Mouse (Mus musculus) heart, postnatal 10 days (tissue): ENCODE data around the gene Olfr1477. TPM values are rescaled to one million over a fixed set of nuclear protein-coding genes. Genes with fewer than 3 reads are reported as not detected.
"Not testable (repeated sequence)": the region's sequence is repeated elsewhere in the genome, so short reads cannot be mapped to it uniquely, and the experiment has no call there.

Experiments
- DNase-seq, 2 experiments: peaks; one replicate each; pipeline ENCODE4 v3.0.0; 2021
- intact Hi-C: fragments of 180-260 bp; cut with DNase I; formaldehyde crosslinking; loops from one replicate; pipeline ENCODE4 v1.15.1; 2025
- total RNA-seq, 2 experiments: library from RNA; stranded (reverse); gene quantifications; 2 replicates each; pipeline ENCODE4 v1.2.3; 2021

The Olfr1477 gene
- not detected for total RNA-seq

GRCm38 (mm10) chr19:13500246-13500645, at the start of gene Olfr1477:
TSS of gene Olfr1477 (plus strand) at chr19:13500546.
- DNase-seq = no peak
- intact Hi-C loops = no loop called here

DNA sequence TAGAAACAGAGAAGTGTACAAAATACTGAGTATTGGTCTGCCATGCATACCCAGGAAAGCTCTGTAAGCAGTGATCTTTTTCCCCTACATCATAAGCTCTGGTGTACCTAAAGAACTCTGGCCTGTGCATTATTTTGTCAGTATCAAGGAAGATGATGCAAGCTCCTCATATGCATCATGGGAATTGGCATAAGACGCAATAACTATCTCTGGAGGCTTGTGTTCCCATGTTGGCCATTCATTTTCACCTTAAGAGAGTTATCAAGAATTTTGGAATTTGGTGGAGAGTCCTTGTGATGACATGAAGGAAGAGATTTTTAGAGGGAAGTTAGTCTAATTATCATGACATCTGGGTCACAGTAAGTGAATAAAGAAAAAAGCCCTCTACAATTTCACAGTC, 44.4 kb upstream of the Olfr1477 start, which contains the start of gene Olfr1472:
Olfr1472 (minus strand) TSS at position 101 of the 400 bp plus-strand sequence.
- no peak for DNase-seq
- intact Hi-C loops = no loop called here

DNA sequence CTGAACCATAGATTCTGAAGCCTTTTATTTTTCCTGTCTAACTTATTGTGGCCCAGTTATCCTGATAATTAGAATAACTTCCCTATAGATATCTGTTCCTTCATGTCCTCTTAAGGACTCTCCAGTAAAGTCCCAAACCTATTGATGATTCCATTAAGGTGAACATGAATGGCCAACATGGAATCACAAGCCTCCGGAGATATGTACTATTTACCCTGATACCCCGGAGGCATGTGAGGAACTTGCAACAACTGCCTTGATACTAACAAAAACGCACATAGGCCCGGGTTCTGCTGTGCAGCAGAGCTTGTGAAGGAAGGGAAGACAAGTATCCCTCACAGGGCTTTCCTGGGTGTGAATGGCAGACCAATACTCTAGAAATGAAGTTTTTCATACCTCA, 31.1 kb upstream of the Olfr1477 start, which contains the start of gene Olfr1474:
Olfr1474 (plus strand) TSS at position 301 of the 400 bp plus-strand sequence.
- intact Hi-C loops, DNase-seq: not testable (repeated sequence)

- DNase-seq = no peak
- intact Hi-C loops = no loop called here
Observed at GRCm38 (mm10) chr19:13480096-13480495, 20.2 kb upstream of the Olfr1477 start, which contains the start of gene Olfr1475. TSS of gene Olfr1475 (minus strand) at chr19:13480196.

GRCm38 (mm10) chr19:13527613-13528012, 27.3 kb downstream of the Olfr1477 start, which contains the start of gene Olfr1480:
TSS of gene Olfr1480 (plus strand) at chr19:13527913.
- intact Hi-C loops = no loop called here
- DNase-seq = no peak

Other genes starting within 250 kb of the Olfr1477 start
- gene Olfr1465, start 185.0 kb upstream of the Olfr1477 start, total RNA-seq = not detected
- not detected for gene Olfr1466, start 161.7 kb upstream of the Olfr1477 start, total RNA-seq
- not detected for gene Olfr1467, start 138.3 kb upstream of the Olfr1477 start, total RNA-seq
- gene Olfr1469, start 92.7 kb upstream of the Olfr1477 start, total RNA-seq = not detected
- gene Olfr1471, start 57.1 kb upstream of the Olfr1477 start, total RNA-seq = not detected
- not detected for gene Olfr1472, start 44.5 kb upstream of the Olfr1477 start, total RNA-seq
- not detected for gene Olfr1474, start 31.0 kb upstream of the Olfr1477 start, total RNA-seq
- not detected for gene Olfr1475, start 20.4 kb upstream of the Olfr1477 start, total RNA-seq
- gene Olfr1480, start 27.4 kb downstream of the Olfr1477 start, total RNA-seq = not detected
- not detected for gene Olfr1484, start 83.0 kb downstream of the Olfr1477 start, total RNA-seq
- gene Olfr1487, start 116.8 kb downstream of the Olfr1477 start, total RNA-seq = not detected
- gene Olfr1489, start 131.1 kb downstream of the Olfr1477 start, total RNA-seq = not detected
- not detected for gene Olfr1490, start 150.5 kb downstream of the Olfr1477 start, total RNA-seq
- not detected for gene Olfr1491, start 196.7 kb downstream of the Olfr1477 start, total RNA-seq
- gene Olfr1493-ps1, start 222.7 kb downstream of the Olfr1477 start, total RNA-seq = not detected
- gene Olfr1494, start 239.2 kb downstream of the Olfr1477 start, total RNA-seq = not detected